Mouse (Mus musculus): ENCODE results near the gene Mcat.

GRCm38 (mm10) chr15:83500352-83500751 lies 63.2 kb downstream of the Mcat start:
- TF ChIP-seq CTCF (IDR thresholded peaks at IDR 0.05; ENCODE audit: control insufficient read depth, insufficient read depth, low read length), result peak; percentile 80
- no peak for TF ChIP-seq POLR2A (IDR thresholded peaks at IDR 0.05; ENCODE audit: borderline replicate concordance, control insufficient read depth, low read depth, low read length)

Data from bone marrow, adult 2 months (tissue).